Mouse (Mus musculus): ENCODE measurements at regions not wholly inside any gene's neighbourhood (a gene's known extent, or its start where the extent isn't known, plus 50 kb on each side); places are given as distances from the start of the nearest gene placed in this dataset.

- H3K4me1 ChIP-seq (ENCODE audit: control insufficient read depth, insufficient read depth, low read length), result no peaks in the 10 kb centered on the region
- H3K4me3 ChIP-seq (ENCODE audit: insufficient read depth, low read depth, low read length), result no peak overlapping the region
- no peak for DNase-seq
- H3K27me3 ChIP-seq (replicated peaks; ENCODE audit: control insufficient read depth, insufficient read depth, low read length), result no peaks in the 10 kb centered on the region
- H3K27ac ChIP-seq (ENCODE audit: insufficient read depth, low read depth, low read length), result no peak overlapping the region
- WGBS, result 94% methylated on average over 3 of the region's 3 CpGs
- no peaks in the 10 kb centered on the region for H3K36me3 ChIP-seq (ENCODE audit: control insufficient read depth, insufficient read depth, low read length)
- TF ChIP-seq CTCF (conservative IDR thresholded peaks at IDR 0.05; ENCODE audit: insufficient read depth, insufficient read length, low read depth, low read length) (no peak), POLR2A (IDR thresholded peaks at IDR 0.05; ENCODE audit: low read depth, low read length) (no peak)
Measured at GRCm38 (mm10) chr1:157048996-157049395, 59.5 kb downstream of the Tex35 start.

- no peaks in the 10 kb centered on the region for H3K4me1 ChIP-seq (ENCODE audit: control insufficient read depth, insufficient read depth, low read length)
- TF ChIP-seq POLR2A (IDR thresholded peaks at IDR 0.05; ENCODE audit: low read depth, low read length) (no peak), CTCF (conservative IDR thresholded peaks at IDR 0.05; ENCODE audit: insufficient read depth, insufficient read length, low read depth, low read length) (no peak)
- H3K4me3 ChIP-seq (ENCODE audit: insufficient read depth, low read depth, low read length), result no peak overlapping the region
- no peak for DNase-seq
- no peak overlapping the region for H3K27ac ChIP-seq (ENCODE audit: insufficient read depth, low read depth, low read length)
- 46% methylated on average over 11 of the region's 11 CpGs for WGBS
- H3K27me3 ChIP-seq (replicated peaks; ENCODE audit: control insufficient read depth, insufficient read depth, low read length), result no peaks in the 10 kb centered on the region
- H3K36me3 ChIP-seq (ENCODE audit: control insufficient read depth, insufficient read depth, low read length), result no peaks in the 10 kb centered on the region
Measured at GRCm38 (mm10) chr1:157048201-157048923, 60.1 kb downstream of the Tex35 start.

GRCm38 (mm10) chr1:157047751-157048200 is 60.7 kb downstream of the Tex35 start:
- WGBS, result 51% methylated on average over 4 of the region's 4 CpGs
- Histone ChIP-seq H3K36me3 (ENCODE audit: control insufficient read depth, insufficient read depth, low read length) (no peaks in the 10 kb centered on the region), H3K4me3 (ENCODE audit: insufficient read depth, low read depth, low read length) (no peak overlapping the region), H3K27me3 (replicated peaks; ENCODE audit: control insufficient read depth, insufficient read depth, low read length) (no peaks in the 10 kb centered on the region), H3K4me1 (ENCODE audit: control insufficient read depth, insufficient read depth, low read length) (no peaks in the 10 kb centered on the region), H3K27ac (ENCODE audit: insufficient read depth, low read depth, low read length) (no peak overlapping the region)
- TF ChIP-seq CTCF (conservative IDR thresholded peaks at IDR 0.05; ENCODE audit: insufficient read depth, insufficient read length, low read depth, low read length), result no peak
- DNase-seq, result no peak

GRCm38 (mm10) chr1:157046760-157047182 is 61.7 kb downstream of the Tex35 start:
- Histone ChIP-seq H3K4me3 (ENCODE audit: insufficient read depth, low read depth, low read length) (no peak overlapping the region), H3K4me1 (ENCODE audit: control insufficient read depth, insufficient read depth, low read length) (no peaks in the 10 kb centered on the region), H3K36me3 (ENCODE audit: control insufficient read depth, insufficient read depth, low read length) (no peaks in the 10 kb centered on the region), H3K27ac (ENCODE audit: insufficient read depth, low read depth, low read length) (no peak overlapping the region), H3K27me3 (replicated peaks; ENCODE audit: control insufficient read depth, insufficient read depth, low read length) (no peaks in the 10 kb centered on the region)
- 63% methylated on average over 4 of the region's 4 CpGs for WGBS
- TF ChIP-seq POLR2A (IDR thresholded peaks at IDR 0.05; ENCODE audit: low read depth, low read length) (no peak), CTCF (conservative IDR thresholded peaks at IDR 0.05; ENCODE audit: insufficient read depth, insufficient read length, low read depth, low read length) (no peak)
- DNase-seq, result no peak

- WGBS, result 53% methylated on average over 4 of the region's 4 CpGs
- no peaks in the 10 kb centered on the region for H3K4me1 ChIP-seq (ENCODE audit: control insufficient read depth, insufficient read depth, low read length)
- no peak for DNase-seq
- H3K27ac ChIP-seq (ENCODE audit: insufficient read depth, low read depth, low read length), result no peak overlapping the region
- H3K27me3 ChIP-seq (replicated peaks; ENCODE audit: control insufficient read depth, insufficient read depth, low read length), result no peaks in the 10 kb centered on the region
- H3K36me3 ChIP-seq (ENCODE audit: control insufficient read depth, insufficient read depth, low read length), result no peaks in the 10 kb centered on the region
- no peak overlapping the region for H3K4me3 ChIP-seq (ENCODE audit: insufficient read depth, low read depth, low read length)
- no peak for TF ChIP-seq POLR2A (IDR thresholded peaks at IDR 0.05; ENCODE audit: low read depth, low read length)
- TF ChIP-seq CTCF (conservative IDR thresholded peaks at IDR 0.05; ENCODE audit: insufficient read depth, insufficient read length, low read depth, low read length), result no peak
Measured at GRCm38 (mm10) chr1:157039836-157040196, 68.7 kb downstream of the Tex35 start.

- Histone ChIP-seq H3K27ac (ENCODE audit: insufficient read depth, low read depth, low read length) (no peak overlapping the region), H3K4me3 (ENCODE audit: insufficient read depth, low read depth, low read length) (no peak overlapping the region)
- WGBS, result 27% methylated on average over 14 of the region's 14 CpGs
Measured at GRCm38 (mm10) chr1:157039016-157039835, 69.3 kb downstream of the Tex35 start.

More at GRCm38 (mm10) chr1:157039016-157039835, 69.3 kb downstream of the Tex35 start:
- DNase-seq, result peak; percentile 14
- TF ChIP-seq CTCF (conservative IDR thresholded peaks at IDR 0.05; ENCODE audit: insufficient read depth, insufficient read length, low read depth, low read length), result no peak
- no peak for TF ChIP-seq POLR2A (IDR thresholded peaks at IDR 0.05; ENCODE audit: low read depth, low read length)
- Histone ChIP-seq H3K4me1 (ENCODE audit: control insufficient read depth, insufficient read depth, low read length) (no peaks in the 10 kb centered on the region), H3K27me3 (replicated peaks; ENCODE audit: control insufficient read depth, insufficient read depth, low read length) (no peaks in the 10 kb centered on the region), H3K36me3 (ENCODE audit: control insufficient read depth, insufficient read depth, low read length) (no peaks in the 10 kb centered on the region)

Data from kidney, adult 2 months (tissue).